Mouse (Mus musculus) forebrain, embryonic 11.5 days (tissue): ENCODE measurements at regions not wholly inside any gene's neighbourhood (a gene's known extent, or its start where the extent isn't known, plus 50 kb on each side); places are given as distances from the start of the nearest gene placed in this dataset. TPM values are rescaled to one million over a fixed set of nuclear protein-coding genes. Genes with fewer than 3 reads are reported as not detected.

Source experiments
- ATAC-seq: fragments of 200-750 bp; cut with Nextera tagmentation; replicated peaks from 2 replicates; pipeline ENCODE4 v1.8.0; 2017; ENCODE audit warnings: moderate TSS enrichment; ENCODE audit not compliant: low FRiP score
- DNase-seq: peaks from one replicate; pipeline ENCODE4 v3.0.0-alpha.2; 2017; ENCODE audit warnings: low spot score
- H3K27ac ChIP-seq: fragments of 300-500 bp; sonication (generic); 2 replicates; pipeline ENCODE4 v1.5.1; 2014; ENCODE audit warnings: low read depth, low read length
- H3K27me3 ChIP-seq: fragments of 300-500 bp; sonication (generic); 2 replicates; pipeline ENCODE4 v1.6.1; 2014; ENCODE audit warnings: mild to moderate bottlenecking, low read length, mixed read lengths; ENCODE audit not compliant: control insufficient read depth, insufficient read depth
- H3K36me3 ChIP-seq: fragments of 300-500 bp; sonication (generic); 2 replicates; pipeline ENCODE4 v1.6.1; 2014; ENCODE audit warnings: mild to moderate bottlenecking, low read length, moderate library complexity, mixed read lengths; ENCODE audit not compliant: control insufficient read depth, insufficient read depth
- H3K4me1 ChIP-seq: fragments of 300-500 bp; sonication (generic); replicated peaks from 2 replicates; pipeline ENCODE4 v1.6.1; 2014; ENCODE audit warnings: low read length, mixed read lengths; ENCODE audit not compliant: control insufficient read depth, insufficient read depth
- H3K4me2 ChIP-seq: fragments of 300-500 bp; sonication (generic); 2 replicates; pipeline ENCODE4 v1.6.1; 2014; ENCODE audit warnings: low read depth, mild to moderate bottlenecking, low read length, moderate library complexity, mixed read lengths; ENCODE audit not compliant: severe bottlenecking
- H3K4me3 ChIP-seq: fragments of 300-500 bp; sonication (generic); 2 replicates; pipeline ENCODE4 v1.5.1; 2014; ENCODE audit warnings: low read depth, low read length
- H3K9ac ChIP-seq: fragments of 300-500 bp; sonication (generic); 2 replicates; pipeline ENCODE4 v1.6.1; 2014; ENCODE audit warnings: low read length
- H3K9me3 ChIP-seq: fragments of 300-500 bp; sonication (generic); 2 replicates; pipeline ENCODE4 v1.6.1; 2016; ENCODE audit warnings: low read length, mixed read lengths; ENCODE audit not compliant: control insufficient read depth
- WGBS: fragments of 180-500 bp; shearing (Covaris S2); extraction: QIAGEN DNeasy Blood & Tissue Kit; methylation state at CpG from one replicate; pipeline ENCODE4 v1.1.7; 2014; 5-methylcytosine and 5-hydroxymethylcytosine counted together
- microRNA-seq: library from miRNA; unstranded; fragments of <30 nt; microRNA quantifications from one replicate; pipeline ENCODE4, GENCODE M21; 2016; ENCODE audit not compliant: insufficient number of aligned reads

GRCm38 (mm10) chr8:107881851-107882250 is 60.6 kb upstream of the Zfhx3 start:
- no peaks in the 10 kb centered on the region for H3K4me1 ChIP-seq
- H3K4me3 ChIP-seq = no peak overlapping the region
- 26% methylated on average over 7 of the region's 7 CpGs for WGBS
- H3K27ac ChIP-seq = no peak overlapping the region
- ATAC-seq (no peak), DNase-seq (peak; percentile 80)
- H3K36me3 ChIP-seq = no peaks in the 10 kb centered on the region
- H3K4me2 ChIP-seq = no peak overlapping the region
- H3K9me3 ChIP-seq = no peaks in the 10 kb centered on the region
- no peak overlapping the region for H3K9ac ChIP-seq
- H3K27me3 ChIP-seq = no peaks in the 10 kb centered on the region

- Histone ChIP-seq H3K9me3 (no peaks in the 10 kb centered on the region), H3K4me1 (no peaks in the 10 kb centered on the region), H3K4me3 (no peak overlapping the region), H3K36me3 (no peaks in the 10 kb centered on the region), H3K9ac (no peak overlapping the region), H3K4me2 (no peak overlapping the region), H3K27me3 (no peaks in the 10 kb centered on the region), H3K27ac (no peak overlapping the region)
- no peak for ATAC-seq
- no peak for DNase-seq
- 58% methylated on average over 7 of the region's 7 CpGs for WGBS
Observed at GRCm38 (mm10) chr8:107885547-107885946, 56.9 kb upstream of the Zfhx3 start.

GRCm38 (mm10) chr8:107885971-107886370 is 56.5 kb upstream of the Zfhx3 start:
- DNase-seq (no peak), ATAC-seq (no peak)
- no peak overlapping the region for H3K4me2 ChIP-seq
- H3K9me3 ChIP-seq = no peaks in the 10 kb centered on the region
- WGBS = 67% methylated on average over 5 of the region's 5 CpGs
- H3K9ac ChIP-seq = no peak overlapping the region
- no peak overlapping the region for H3K4me3 ChIP-seq
- no peaks in the 10 kb centered on the region for H3K27me3 ChIP-seq
- H3K27ac ChIP-seq = no peak overlapping the region
- no peaks in the 10 kb centered on the region for H3K36me3 ChIP-seq
- no peaks in the 10 kb centered on the region for H3K4me1 ChIP-seq

GRCm38 (mm10) chr8:107886516-107887253 is 55.8 kb upstream of the Zfhx3 start:
- Histone ChIP-seq H3K4me1 (no peaks in the 10 kb centered on the region), H3K4me2 (no peak overlapping the region), H3K27me3 (no peaks in the 10 kb centered on the region), H3K9me3 (no peaks in the 10 kb centered on the region), H3K36me3 (no peaks in the 10 kb centered on the region), H3K27ac (no peak overlapping the region), H3K9ac (no peak overlapping the region), H3K4me3 (no peak overlapping the region)
- DNase-seq (no peak), ATAC-seq (no peak)
- 88% methylated on average over 19 of the region's 19 CpGs for WGBS

GRCm38 (mm10) chr8:107887333-107887732 is 55.1 kb upstream of the Zfhx3 start:
- no peaks in the 10 kb centered on the region for H3K27me3 ChIP-seq
- H3K36me3 ChIP-seq = no peaks in the 10 kb centered on the region
- H3K9me3 ChIP-seq = no peaks in the 10 kb centered on the region
- DNase-seq (no peak), ATAC-seq (no peak)
- no peak overlapping the region for H3K9ac ChIP-seq
- H3K4me1 ChIP-seq = no peaks in the 10 kb centered on the region
- no peak overlapping the region for H3K4me3 ChIP-seq
- no peak overlapping the region for H3K27ac ChIP-seq
- WGBS = 51% methylated on average over 10 of the region's 10 CpGs
- no peak overlapping the region for H3K4me2 ChIP-seq

GRCm38 (mm10) chr8:107890922-107891321 is 51.5 kb upstream of the Zfhx3 start:
- H3K27ac ChIP-seq = no peak overlapping the region
- no peaks in the 10 kb centered on the region for H3K27me3 ChIP-seq
- WGBS = 80% methylated on average over 5 of the region's 5 CpGs
- no peaks in the 10 kb centered on the region for H3K4me1 ChIP-seq
- no peak for DNase-seq
- H3K9ac ChIP-seq = no peak overlapping the region
- no peak for ATAC-seq
- no peak overlapping the region for H3K4me2 ChIP-seq
- H3K4me3 ChIP-seq = no peak overlapping the region
- H3K9me3 ChIP-seq = no peaks in the 10 kb centered on the region
- H3K36me3 ChIP-seq = no peaks in the 10 kb centered on the region

Small RNAs in the stretch of these regions (microRNA-seq; reads per million reads assigned to microRNA genes)
- gene Gm22825 (not detected), gene Gm23646 (not detected)
